Mouse (Mus musculus) urinary bladder, adult 2 months (tissue): ENCODE results near the gene Trpt1. TPM values are rescaled to one million over a fixed set of nuclear protein-coding genes. Genes with fewer than 3 reads are reported as not detected.

Experiments used
- DNase-seq: peaks from one replicate; pipeline ENCODE4 v3.0.0; 2022; ENCODE audit warnings: low spot score
- polyA plus RNA-seq: library from polyadenylated mRNA; depleted of rRNA; stranded (reverse); fragments of >200 nt; gene quantifications from 2 replicates; pipeline ENCODE4 v1.2.3, GENCODE M21; 2012; rRNA removed

Gene Trpt1
- 22.9 and 28.4 TPM in 2 replicates for polyA plus RNA-seq

DNA sequence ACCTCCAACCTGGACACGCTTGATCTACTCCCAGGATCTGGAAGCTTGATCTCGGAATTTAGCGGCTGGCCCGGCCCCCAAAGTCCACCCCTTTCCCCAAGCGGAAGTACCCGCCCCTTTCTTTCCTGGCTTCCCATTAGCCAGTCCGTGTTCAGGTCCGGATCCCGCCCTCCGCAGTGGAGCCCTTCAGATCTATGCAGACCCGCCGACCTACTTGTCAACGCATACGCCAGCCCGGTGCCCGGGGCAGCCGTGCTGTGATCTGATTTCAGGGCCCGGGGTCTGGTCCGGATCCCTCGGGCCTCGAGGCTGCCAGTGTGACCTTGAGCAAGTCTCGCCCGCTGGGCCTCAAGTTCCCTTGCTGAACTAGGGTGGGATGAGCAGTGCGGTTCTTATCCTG, at the start of gene Trpt1, which contains the start of gene Nudt22:
Trpt1 (plus strand) TSS at position 126 of the 400 bp plus-strand sequence.
Nudt22 (minus strand) TSS at position 112 of the 400 bp plus-strand sequence.
- DNase-seq, result peak; percentile 76

DNA sequence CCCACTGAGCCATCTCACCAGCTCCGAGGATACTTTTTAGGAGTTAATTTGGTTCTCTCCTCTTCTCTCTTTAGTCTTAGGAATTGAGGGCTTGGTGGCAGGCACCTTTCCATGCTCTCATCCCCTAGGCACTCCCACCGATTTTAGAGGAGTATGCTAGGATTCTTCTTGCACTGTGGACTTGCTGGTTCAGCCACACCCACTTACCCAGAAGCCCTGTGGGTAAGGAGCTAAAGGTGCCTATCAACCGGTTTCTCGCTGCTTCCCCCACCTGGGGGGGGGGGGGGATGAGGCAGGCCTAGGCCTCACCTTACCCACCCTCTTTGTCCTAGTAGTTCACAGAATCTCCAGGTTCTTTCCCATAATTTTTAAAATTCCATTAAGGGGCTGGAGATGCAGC, 48.2 kb upstream of the Trpt1 start:
- no peak for DNase-seq

DNA sequence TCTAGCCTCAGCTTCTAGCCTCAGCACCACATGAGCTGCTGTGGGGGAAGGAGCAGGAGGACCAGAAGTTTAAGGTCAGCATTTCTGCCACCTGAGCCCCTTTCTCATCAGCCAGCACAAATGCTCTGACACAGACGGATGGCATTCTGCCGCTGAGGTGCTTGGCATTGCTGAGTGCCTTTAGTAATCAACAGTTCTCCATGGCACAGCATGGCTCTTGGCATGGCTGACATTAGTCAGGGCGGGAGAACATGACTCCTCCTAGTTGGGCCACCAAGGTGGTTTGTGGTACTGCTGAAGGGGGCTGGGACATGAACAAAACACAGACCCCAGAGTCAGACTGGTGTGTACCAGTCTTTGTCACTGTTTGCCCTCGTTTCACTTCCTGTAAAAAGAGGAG, 47.7 kb upstream of the Trpt1 start:
- DNase-seq, result no peak

DNA sequence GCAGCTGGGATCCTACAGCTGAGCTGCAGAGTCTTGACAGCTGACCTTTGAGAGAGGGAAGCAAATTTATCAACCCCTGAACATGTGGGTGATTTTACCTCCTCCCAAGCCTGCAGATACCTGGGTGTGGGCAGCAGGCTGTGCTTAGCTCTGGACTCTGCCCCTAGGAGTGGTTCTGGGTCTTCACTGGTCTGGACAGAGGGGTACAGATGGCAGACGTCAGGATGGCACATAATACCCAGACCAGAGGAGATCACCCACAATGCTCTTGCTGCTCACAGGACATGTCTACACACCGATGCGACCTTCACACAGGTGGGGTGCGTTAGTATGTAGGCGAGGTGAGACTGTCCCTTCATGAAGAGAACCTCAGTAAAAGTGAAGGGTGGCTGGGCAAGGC, 46.4 kb upstream of the Trpt1 start:
- DNase-seq, result no peak

DNA sequence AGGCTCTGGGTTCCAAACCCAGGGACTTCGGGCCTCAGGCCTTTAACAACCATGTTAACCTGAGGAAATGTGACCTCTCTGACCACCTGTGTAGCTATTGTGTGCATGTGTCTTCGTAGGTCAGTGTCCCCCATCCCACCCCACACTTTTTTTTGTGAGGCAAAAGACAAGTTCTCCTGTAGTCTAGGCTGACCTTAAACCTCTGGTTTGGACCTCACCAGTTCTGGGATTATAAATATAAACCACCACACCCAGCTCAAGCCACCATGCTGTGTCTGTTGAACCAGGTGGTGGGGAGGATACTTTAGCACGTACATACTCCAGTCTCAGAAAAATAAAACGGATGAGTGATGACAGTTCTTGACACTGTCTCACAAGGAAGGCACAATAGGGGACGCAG, 46.0 kb upstream of the Trpt1 start:
- DNase-seq, result no peak

DNA sequence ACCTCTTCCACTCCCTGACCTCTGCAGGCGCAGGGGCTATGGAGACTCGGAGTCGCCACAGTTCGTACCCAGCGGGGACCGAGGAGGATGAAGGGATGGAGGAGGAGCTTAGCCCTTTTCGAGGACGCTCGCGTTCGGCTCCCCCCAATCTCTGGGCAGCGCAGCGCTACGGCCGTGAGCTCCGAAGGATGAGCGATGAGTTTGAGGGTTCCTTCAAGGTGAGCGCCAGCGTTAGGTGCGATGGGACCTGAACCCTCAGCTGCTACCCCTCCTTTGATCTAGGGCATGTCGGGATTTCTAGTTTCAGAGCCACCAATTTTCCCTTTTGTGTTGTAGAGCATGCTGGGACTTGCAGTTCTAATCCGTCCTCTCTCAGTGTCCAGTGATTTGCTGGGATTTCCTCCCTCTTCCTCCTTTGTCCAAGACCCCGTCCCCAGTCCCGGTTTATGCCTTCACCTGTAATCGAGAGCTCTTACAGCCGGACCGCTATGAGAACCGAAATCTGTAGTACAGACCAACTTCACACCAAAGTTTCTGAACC, 45.2 kb upstream of the Trpt1 start:
- DNase-seq, result peak; percentile 56

DNA sequence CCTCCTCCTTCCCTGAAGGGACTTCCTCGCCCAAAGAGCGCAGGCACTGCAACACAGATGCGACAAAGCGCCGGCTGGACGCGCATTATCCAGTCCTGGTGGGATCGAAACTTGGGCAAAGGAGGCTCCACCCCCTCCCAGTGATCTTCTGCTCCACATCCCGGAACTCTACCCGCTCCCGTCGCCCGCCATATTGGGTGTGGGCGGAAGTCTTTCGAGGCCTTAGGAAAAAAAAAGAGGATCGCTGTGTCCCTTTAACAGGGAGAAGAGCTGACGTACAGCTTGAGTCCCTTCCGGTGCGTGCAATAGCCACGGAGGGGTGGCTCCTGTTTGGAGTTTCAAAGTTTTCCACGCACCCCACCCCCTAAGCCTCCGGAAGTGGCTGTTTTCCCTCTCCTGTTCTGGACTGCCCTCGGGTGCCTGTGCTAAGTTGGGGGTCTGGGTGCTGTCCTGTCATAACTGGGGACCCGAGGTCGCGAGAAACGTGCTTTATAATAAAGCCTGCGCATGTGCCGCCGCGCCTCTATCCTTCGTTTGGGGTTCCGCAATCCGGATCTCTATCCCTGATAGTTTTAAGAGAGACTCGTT, 44.5 kb upstream of the Trpt1 start:
- peak; percentile 83 for DNase-seq

DNA sequence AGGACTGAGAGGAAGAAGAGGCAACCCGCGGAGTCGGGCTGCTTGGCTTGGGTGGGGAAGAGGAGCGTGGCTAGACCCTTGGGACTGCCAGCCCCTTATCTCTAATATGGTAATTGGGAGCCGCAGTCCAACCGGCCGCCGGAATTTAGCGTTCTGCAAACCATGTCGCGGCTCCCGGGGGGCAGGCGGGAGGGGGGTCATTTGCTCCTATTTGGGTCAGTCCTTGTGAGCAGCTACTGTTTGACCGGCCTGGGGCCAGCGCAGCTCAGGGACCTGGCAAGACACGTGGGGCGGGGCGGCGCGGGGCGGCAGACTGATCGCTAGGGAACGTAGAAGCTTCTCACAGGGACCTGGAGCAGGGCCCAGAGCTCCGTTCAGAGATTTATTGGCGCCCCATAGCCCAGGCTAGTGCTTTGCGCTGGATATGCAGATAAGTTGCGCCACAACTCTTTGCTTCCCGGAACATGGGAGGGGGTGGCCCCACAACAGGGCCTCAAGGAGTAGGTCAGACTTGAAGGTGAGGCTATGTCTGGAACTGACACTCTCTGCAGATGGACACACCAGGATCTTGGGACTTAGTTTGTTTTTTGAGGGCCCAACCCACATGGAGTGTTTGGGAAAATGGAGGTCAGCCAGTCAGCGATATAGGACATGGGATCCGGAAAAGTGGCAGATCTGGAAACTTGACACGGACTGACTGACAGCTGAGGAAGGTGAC, 43.8 kb upstream of the Trpt1 start:
- DNase-seq, result peak; percentile 81

DNA sequence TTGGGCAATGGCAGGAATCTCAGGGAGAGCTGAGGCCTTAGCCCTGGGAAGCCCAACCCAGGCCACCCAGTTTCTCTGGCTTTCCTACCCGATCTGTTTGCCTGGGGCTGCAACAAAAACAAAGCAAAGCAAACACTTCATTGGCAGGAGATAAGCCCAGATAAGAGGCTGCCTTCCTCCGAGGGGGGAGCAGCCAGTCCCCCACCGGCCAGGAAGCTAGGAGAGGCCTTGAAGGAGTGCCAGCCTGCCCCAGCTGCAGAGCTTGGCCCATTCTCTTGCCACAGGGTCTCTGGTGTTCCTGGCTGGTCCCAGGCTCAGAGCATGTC, 43.3 kb upstream of the Trpt1 start:
- peak; percentile 57 for DNase-seq

DNA sequence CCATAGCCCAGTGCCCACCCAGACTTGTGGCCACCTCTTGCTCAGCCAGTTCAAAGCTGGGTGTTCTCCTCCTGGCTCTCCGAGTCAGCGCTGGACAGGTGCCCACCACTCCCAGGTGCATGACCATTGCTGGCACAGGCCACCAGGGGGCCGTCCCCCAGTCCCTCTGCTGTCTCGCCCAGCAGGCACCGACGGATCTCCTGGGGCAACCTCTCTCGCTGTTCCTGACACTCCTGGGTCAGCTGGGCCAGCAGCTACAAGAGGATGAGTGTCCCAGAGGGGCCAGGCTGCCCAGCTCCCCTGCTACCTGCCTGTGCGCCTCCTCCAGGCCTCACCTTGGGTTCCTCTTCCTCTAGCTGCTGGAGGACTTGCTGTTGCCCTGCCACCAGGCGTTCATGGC, 41.9 kb upstream of the Trpt1 start:
- DNase-seq, result no peak

DNA sequence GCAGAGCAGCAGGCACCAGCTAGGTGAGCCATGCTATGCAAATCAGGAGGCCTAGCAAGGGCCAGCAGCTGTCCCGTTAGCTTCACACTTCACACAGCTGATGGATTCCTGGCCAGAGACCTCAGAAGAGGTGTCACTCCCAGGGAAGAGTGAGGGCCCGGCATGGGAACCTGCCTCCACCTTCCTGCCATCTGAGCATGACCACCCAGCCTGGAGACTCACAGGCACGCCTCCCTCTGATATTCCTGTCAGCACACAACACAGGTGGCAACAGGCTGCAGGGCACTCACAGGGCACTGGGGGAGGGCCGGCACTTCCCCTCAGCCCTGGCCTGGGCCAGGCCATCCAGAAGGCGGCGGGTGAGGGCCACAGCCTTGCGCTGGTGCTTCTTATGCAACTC, 40.5 kb upstream of the Trpt1 start:
- DNase-seq, result no peak

DNA sequence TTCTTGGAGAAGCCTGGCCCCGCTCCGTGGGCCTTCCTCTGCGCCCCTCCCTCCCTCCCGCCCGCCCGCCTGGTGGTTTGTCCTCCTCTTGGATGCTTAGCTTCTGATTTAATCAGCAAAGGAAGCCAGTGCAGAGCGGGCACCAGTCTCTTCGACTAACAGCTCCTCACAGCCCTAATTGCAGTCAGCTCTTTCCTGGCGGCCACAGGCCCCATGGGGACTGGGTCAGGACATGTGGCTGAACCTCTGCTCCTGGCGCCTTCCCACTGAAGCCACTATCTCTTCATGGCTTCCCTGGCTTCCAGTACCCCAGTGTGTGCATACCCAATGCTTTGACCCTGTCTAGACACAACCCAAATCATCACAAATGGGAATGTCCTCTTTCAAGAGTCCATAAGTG, 39.5 kb upstream of the Trpt1 start:
- DNase-seq, result no peak

DNA sequence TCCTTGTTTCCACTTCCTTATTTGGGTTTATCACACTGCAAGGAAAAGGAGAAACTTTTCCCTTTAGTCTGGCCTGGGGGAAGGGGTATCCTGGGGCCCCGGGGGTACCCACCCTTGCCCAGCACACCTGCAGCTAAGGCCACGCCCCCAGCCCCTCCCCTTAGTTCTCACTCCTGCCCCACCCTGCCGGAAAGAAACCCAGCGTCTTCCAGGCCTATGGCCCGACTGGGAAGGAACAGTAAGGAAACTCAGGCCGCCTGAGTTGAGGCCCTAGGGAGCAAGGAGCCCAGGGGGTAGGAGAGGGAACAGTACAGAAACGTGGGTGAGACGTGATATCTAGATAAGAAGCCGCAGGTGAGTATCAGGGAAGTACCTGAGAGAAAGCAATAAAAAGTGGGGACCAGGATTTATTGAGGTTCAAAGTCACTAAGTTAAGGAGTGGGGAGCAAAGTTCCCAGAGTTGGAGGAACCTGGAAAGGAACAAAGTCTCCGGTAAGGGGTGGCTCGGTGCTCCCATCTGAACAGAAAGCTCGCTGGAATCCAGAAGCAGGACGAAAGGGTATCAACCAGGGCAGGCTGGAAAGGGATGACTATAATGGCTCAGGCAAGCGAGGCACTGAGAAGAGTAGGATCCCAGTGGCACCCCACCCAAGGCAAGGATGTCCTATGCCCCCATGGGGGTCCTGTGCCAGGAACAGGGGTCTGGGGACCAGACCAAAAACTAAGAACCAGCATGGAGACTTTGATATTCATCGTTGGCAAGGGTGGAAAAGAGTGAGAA, 27.2 kb upstream of the Trpt1 start:
- DNase-seq, result no peak

DNA sequence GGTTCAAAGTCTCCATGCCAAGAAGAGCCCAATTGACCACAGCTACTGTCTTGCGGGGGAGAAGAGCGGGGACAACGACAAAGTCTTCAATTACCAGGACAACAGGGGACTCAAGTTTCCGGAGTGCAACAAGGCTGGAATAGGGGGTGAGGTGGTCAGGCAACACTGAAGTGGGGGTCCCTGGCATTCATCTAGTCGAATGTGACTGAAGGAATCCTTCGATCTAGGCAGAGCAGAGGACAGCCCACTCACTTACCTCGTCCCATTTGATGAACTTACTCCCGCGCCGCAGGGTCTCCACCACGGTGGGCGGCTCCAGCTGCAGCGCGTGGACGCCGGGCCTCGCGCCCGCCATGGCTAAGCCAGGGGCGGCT, 26.7 kb upstream of the Trpt1 start:
- no peak for DNase-seq

DNA sequence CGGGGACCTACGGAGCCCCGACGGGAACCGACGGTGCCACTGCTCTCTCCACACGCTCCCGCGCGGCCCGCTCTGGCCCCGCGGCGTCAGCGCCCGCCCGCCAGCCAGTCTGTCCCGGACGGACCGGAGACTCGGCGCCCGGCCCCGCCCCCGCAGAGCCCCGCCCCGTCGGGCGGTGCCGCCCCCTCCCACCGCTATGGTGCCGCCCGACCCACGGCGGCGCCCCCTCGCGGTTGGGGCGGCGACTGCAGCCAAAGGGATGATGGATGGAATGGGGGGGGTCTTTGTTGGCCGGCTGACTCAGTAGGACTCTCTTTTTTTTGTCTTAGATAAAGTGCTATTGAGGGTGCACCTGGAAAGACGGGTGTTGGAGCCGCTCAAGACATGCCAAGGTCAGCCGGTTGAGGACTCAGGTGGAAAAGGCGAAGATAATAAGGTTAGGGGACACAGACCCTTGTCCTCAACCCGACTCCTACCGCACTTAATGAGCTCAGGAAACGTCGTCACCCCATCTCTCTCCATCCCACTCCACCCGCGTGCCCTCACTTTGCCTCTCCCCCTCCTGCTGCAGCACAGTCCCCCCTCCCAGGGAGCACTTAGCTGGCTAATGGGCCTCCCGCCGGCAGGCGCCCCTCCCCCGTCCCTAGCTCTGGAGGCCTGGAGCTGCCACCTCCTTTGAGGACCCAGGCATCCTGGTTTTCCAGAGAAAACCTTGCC, 26.1 kb upstream of the Trpt1 start:
- DNase-seq, result peak; percentile 79

DNA sequence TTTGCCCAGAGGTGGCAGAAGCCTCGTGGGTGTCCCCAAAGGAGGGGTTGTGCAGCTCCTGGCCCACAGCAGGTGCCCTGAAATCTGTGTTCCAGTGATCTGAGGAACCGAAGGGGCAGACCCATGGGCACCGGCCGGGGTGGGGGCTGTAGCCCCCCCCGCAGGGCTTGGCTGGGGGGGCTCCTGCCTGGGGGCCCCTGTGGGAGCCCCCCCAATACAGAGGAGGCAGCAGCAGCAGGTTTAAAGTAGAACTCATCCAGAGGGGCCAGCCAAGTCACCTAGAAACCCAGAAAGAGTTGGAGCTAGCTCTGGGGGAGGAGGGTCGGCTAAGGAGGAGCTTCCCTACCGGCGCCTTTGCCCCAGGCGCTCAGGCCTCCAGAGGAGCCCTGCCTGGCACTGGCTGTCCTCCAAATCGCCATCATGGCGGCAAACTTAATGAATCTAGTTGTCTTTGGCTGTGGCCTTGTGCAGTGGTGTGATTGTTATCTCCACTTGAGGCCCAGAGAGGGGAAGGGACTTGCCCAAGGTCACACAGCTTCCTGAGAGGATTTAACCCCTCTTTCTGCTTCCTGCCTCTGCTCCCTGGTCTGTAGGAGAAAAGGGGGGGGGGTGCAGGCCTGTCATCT, 25.4 kb upstream of the Trpt1 start:
- DNase-seq, result no peak

DNA sequence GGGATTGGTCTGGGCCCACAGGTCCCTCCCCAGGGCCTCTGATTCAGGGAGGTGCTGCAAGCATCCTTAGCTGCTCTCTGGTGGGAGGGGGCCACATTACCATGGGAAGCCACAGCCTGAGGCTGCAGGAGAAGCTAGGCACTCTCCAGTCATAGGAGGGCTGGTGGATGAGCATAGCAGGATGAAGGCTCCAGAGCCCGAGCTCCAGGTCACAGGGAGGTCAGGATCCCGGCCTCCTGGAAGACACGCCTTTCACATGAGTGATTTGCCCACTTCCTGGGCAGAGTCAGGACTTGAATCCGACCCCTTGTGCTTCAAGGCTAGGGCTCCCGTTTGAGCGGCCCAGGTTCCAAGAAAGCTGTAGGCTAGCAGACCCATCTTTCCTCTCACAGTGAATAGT, 24.3 kb upstream of the Trpt1 start:
- DNase-seq, result no peak

DNA sequence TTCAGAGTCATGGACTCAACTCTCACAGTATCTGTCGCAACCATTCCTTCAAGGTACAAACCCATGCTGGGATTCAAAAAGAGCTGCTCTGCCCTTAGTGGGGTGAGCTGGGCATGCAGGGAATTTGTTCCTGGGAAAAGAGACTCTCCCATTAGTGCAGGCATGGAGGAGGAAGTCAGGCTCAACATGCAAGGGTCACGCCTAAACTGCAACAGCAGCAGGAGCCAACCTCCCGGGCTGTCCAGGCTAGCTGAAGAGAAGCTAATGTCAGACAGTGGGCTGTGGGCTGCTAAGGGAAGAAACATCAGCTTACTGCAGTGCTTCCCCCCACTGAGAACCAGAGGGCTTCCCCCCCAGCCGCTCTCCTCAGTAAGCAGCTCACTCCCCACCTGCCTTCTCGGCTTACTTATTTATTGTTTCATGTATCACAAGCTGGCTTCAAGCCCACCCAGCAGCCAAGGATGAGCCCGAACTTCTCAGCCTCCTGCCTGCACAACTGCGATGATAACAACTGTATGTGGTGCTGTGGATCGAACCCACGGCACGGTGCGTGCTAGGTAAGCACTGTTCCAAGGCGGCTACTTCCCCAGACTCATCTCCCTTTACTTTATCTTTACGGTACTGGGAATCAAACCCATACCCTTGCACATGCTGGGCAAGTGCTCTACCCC, 23.5 kb upstream of the Trpt1 start:
- no peak for DNase-seq

DNA sequence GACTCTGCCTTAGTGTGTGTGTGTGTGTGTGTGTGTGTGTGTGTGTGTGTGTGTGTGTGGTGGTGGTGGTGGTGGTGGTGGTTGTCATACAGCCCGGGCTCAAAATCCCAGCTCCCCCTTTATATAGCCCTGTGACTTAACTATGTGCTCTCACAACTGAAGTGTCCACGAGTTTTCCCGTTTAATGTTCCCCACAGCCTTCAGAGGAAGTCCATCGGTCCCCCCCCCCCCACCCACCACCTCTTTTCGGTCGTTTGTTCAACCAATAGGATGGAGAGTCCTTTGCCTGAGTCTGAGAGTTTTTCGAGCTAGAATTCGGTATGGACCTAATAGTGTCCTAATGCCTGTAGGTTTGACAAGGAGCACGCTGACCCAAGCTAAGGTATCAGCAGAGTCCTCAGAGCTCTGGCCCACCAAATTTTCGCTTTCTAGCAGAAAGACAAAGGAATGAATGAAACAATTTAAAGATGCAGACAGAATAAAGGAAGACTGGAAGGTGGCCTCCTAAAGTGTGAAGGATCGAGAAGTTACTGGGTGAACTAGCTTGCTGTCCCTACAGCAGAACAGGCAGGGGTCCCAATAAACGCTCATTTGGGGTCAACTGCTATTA, 22.2 kb upstream of the Trpt1 start:
- no peak for DNase-seq
